Mouse (Mus musculus): Measurements from ENCODE around the gene Plpp3. TPM values are rescaled to one million over a fixed set of nuclear protein-coding genes. Genes with fewer than 3 reads are reported as not detected.

The Plpp3 gene
- polyA plus RNA-seq (2014; fragmentation: Nextera tagmentation; extraction: Ambion mirVana), result 76.1 and 81.8 TPM in 2 replicates

GRCm38 (mm10) chr4:105157276-105158168 lies at the start of gene Plpp3:
Gene Plpp3 (plus strand): TSS chr4:105157347.
- WGBS, result 0% methylated on average over 77 of the region's 77 CpGs

DNA sequence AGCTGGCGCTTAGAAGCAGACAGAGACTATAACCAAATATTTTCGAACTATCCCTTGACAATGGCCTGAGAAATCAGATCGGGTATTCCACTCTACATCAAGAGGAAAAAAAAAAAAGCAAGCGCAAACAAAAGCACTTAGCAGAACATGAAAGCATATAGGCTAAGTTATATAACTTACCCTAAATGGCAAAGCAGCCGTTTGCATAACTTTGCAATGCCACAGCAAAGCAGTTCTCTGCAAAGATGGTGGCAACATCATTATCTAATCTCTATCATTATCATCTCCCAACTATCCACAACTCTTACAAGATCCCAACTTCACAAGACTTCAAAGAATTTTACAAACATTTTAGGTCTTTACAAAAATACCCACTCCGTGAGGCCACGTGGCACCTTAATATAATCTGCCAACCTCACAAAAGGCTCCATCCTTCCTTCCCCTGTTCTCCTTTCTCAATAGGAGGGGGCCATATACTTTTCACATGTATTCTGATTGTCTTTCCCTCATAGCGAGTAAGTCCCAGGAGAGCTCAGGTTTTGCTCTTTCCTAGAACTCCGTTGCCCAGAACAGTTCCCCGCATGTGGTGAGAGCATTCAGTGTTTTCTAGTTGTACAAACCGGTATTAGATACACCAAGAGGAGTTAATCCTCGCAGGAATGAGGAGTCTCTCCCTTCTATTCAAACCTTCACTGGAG lies 49.1 kb upstream of the Plpp3 start:
- Histone ChIP-seq H3K27ac (replicated peaks; ENCODE audit: low read depth, low read length) (no peak overlapping the region), H3K9ac (ENCODE audit: low read length) (no peak overlapping the region), H3K4me1 (ENCODE audit: control insufficient read depth, insufficient read depth, low read length) (peaks cover 4% of the 10 kb centered on the region; the same call in 1 of the 2 replicates), H3K9me3 (ENCODE audit: control insufficient read depth, low read length) (no peaks in the 10 kb centered on the region), H3K27me3 (ENCODE audit: control insufficient read depth, insufficient read depth, low read length) (peaks cover 6% of the 10 kb centered on the region), H3K36me3 (ENCODE audit: control insufficient read depth, insufficient read depth, low read length) (no peaks in the 10 kb centered on the region), H3K4me3 (ENCODE audit: low read depth, low read length) (no peak overlapping the region), H3K4me2 (ENCODE audit: low read depth, severe bottlenecking) (no peak overlapping the region)
- 68% methylated on average over 12 of the region's 12 CpGs for WGBS
- no peak for DNase-seq (ENCODE audit: low spot score)
- ATAC-seq (ENCODE audit: insufficient number of reproducible peaks, low FRiP score, low TSS enrichment, low read depth), result no peak

More at GRCm38 (mm10) chr4:105157276-105158168, at the start of gene Plpp3:
- peak; percentile 92 for DNase-seq (ENCODE audit: low spot score)
- peak within 1 kb of the TSS; percentile 98 for H3K9ac ChIP-seq (ENCODE audit: low read length)
- H3K27me3 ChIP-seq (ENCODE audit: control insufficient read depth, insufficient read depth, low read length), result no peaks in the 10 kb centered on the region
- H3K36me3 ChIP-seq (ENCODE audit: control insufficient read depth, insufficient read depth, low read length), result no peaks in the 10 kb centered on the region
- H3K4me3 ChIP-seq (ENCODE audit: low read depth, low read length), result peak within 1 kb of the TSS; percentile 99
- peak within 1 kb of the TSS; percentile 79 for H3K4me2 ChIP-seq (ENCODE audit: low read depth, severe bottlenecking)
- peaks cover 19% of the 10 kb centered on the region; the same call in 1 of the 2 replicates for H3K4me1 ChIP-seq (ENCODE audit: control insufficient read depth, insufficient read depth, low read length)
- H3K27ac ChIP-seq (replicated peaks; ENCODE audit: low read depth, low read length), result peak within 1 kb of the TSS; percentile 99
- peak; percentile 88 for ATAC-seq (ENCODE audit: insufficient number of reproducible peaks, low FRiP score, low TSS enrichment, low read depth)
- H3K9me3 ChIP-seq (ENCODE audit: control insufficient read depth, low read length), result no peaks in the 10 kb centered on the region

- peaks cover 6% of the 10 kb centered on the region for H3K27me3 ChIP-seq (ENCODE audit: control insufficient read depth, insufficient read depth, low read length)
- DNase-seq (ENCODE audit: low spot score) (no peak), ATAC-seq (ENCODE audit: insufficient number of reproducible peaks, low FRiP score, low TSS enrichment, low read depth) (no peak)
- no peaks in the 10 kb centered on the region for H3K36me3 ChIP-seq (ENCODE audit: control insufficient read depth, insufficient read depth, low read length)
- H3K4me3 ChIP-seq (ENCODE audit: low read depth, low read length), result peak overlapping the region; percentile 60
- peak overlapping the region; percentile 98; the same call in 1 of the 2 replicates for H3K4me2 ChIP-seq (ENCODE audit: low read depth, severe bottlenecking)
- 27% methylated on average over 5 of the region's 5 CpGs for WGBS
- H3K9me3 ChIP-seq (ENCODE audit: control insufficient read depth, low read length), result no peaks in the 10 kb centered on the region
- no peak overlapping the region for H3K9ac ChIP-seq (ENCODE audit: low read length)
- H3K4me1 ChIP-seq (ENCODE audit: control insufficient read depth, insufficient read depth, low read length), result peaks cover 4% of the 10 kb centered on the region; the same call in 1 of the 2 replicates
- no peak overlapping the region for H3K27ac ChIP-seq (replicated peaks; ENCODE audit: low read depth, low read length)
Observed at GRCm38 (mm10) chr4:105108641-105109198, 48.4 kb upstream of the Plpp3 start.

- peak within 1 kb of the TSS; percentile 75 for H3K9ac ChIP-seq (ENCODE audit: low read length)
- H3K27me3 ChIP-seq (ENCODE audit: control insufficient read depth, insufficient read depth, low read length), result peaks cover 6% of the 10 kb centered on the region
- H3K4me1 ChIP-seq (ENCODE audit: control insufficient read depth, insufficient read depth, low read length), result peaks cover 4% of the 10 kb centered on the region; the same call in 1 of the 2 replicates
- peak within 1 kb of the TSS; percentile 98 for H3K4me2 ChIP-seq (ENCODE audit: low read depth, severe bottlenecking)
- no peaks in the 10 kb centered on the region for H3K36me3 ChIP-seq (ENCODE audit: control insufficient read depth, insufficient read depth, low read length)
- no peak within 1 kb of the TSS for H3K27ac ChIP-seq (replicated peaks; ENCODE audit: low read depth, low read length)
- H3K9me3 ChIP-seq (ENCODE audit: control insufficient read depth, low read length), result no peaks in the 10 kb centered on the region
- peak within 1 kb of the TSS; percentile 60 for H3K4me3 ChIP-seq (ENCODE audit: low read depth, low read length)
- DNase-seq (ENCODE audit: low spot score) (peak; percentile 38), ATAC-seq (ENCODE audit: insufficient number of reproducible peaks, low FRiP score, low TSS enrichment, low read depth) (peak; percentile 81; the same call in 1 of the 2 replicates)
- WGBS, result 1% methylated on average over 79 of the region's 80 CpGs
Observed at GRCm38 (mm10) chr4:105109199-105109989, 47.8 kb upstream of the Plpp3 start, which contains the start of gene Prkaa2. Gene Prkaa2 (minus strand): TSS chr4:105109890.

DNA sequence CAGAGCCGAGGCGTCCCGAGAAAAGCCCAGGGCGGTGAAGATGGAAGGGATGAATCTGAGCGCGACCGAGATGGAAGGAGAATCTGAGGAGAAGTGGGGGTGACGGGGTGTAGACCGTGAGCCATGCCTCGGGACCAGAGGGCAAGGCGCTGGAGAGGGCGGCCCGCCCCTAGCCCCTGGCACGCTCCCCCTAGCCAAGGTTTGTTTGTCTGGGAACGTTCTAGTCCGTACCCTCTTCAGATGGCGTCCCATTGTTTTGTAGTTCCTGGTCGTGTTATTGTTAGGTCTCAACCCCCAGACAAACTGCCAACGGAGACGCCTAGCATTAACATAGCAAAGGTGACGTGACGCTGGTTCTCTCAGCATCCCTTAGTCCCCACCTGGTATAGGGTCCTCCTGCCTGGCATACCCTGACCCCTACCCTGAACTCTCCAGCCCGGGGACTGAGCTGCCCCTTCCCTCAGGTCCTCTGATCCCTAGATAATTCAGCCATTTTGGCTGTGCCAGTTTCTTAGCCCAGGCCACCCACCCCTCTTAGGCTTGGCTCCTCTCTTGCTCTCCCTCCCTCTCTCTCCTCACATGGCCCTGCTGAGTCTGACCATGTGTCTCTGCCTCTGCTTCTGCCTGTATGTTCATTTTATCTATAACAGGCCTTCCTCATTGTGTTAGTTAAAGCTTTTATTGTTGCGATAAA lies 47.0 kb upstream of the Plpp3 start:
- H3K4me3 ChIP-seq (ENCODE audit: low read depth, low read length), result peak overlapping the region; percentile 60
- DNase-seq (ENCODE audit: low spot score), result peak; percentile 76
- peak; percentile 83 for ATAC-seq (ENCODE audit: insufficient number of reproducible peaks, low FRiP score, low TSS enrichment, low read depth)
- no peaks in the 10 kb centered on the region for H3K9me3 ChIP-seq (ENCODE audit: control insufficient read depth, low read length)
- H3K27ac ChIP-seq (replicated peaks; ENCODE audit: low read depth, low read length), result no peak overlapping the region
- WGBS, result 3% methylated on average over 24 of the region's 24 CpGs
- H3K4me2 ChIP-seq (ENCODE audit: low read depth, severe bottlenecking), result peak overlapping the region; percentile 98
- peak overlapping the region; percentile 75 for H3K9ac ChIP-seq (ENCODE audit: low read length)
- H3K27me3 ChIP-seq (ENCODE audit: control insufficient read depth, insufficient read depth, low read length), result peaks cover 6% of the 10 kb centered on the region
- H3K4me1 ChIP-seq (ENCODE audit: control insufficient read depth, insufficient read depth, low read length), result peaks cover 4% of the 10 kb centered on the region; the same call in 1 of the 2 replicates
- H3K36me3 ChIP-seq (ENCODE audit: control insufficient read depth, insufficient read depth, low read length), result no peaks in the 10 kb centered on the region

GRCm38 (mm10) chr4:105110684-105111035 lies 46.5 kb upstream of the Plpp3 start:
- Histone ChIP-seq H3K9ac (ENCODE audit: low read length) (no peak overlapping the region), H3K4me3 (ENCODE audit: low read depth, low read length) (no peak overlapping the region), H3K27ac (replicated peaks; ENCODE audit: low read depth, low read length) (no peak overlapping the region), H3K9me3 (ENCODE audit: control insufficient read depth, low read length) (no peaks in the 10 kb centered on the region), H3K36me3 (ENCODE audit: control insufficient read depth, insufficient read depth, low read length) (no peaks in the 10 kb centered on the region), H3K4me1 (ENCODE audit: control insufficient read depth, insufficient read depth, low read length) (peaks cover 4% of the 10 kb centered on the region; the same call in 1 of the 2 replicates), H3K4me2 (ENCODE audit: low read depth, severe bottlenecking) (peak overlapping the region; percentile 98), H3K27me3 (ENCODE audit: control insufficient read depth, insufficient read depth, low read length) (peaks cover 6% of the 10 kb centered on the region)
- ATAC-seq (ENCODE audit: insufficient number of reproducible peaks, low FRiP score, low TSS enrichment, low read depth), result no peak
- WGBS, result 54% methylated on average over 4 of the region's 4 CpGs
- no peak for DNase-seq (ENCODE audit: low spot score)

- H3K9ac ChIP-seq (ENCODE audit: low read length), result no peak overlapping the region
- 90% methylated on average over 11 of the region's 11 CpGs for WGBS
Observed at GRCm38 (mm10) chr4:105111770-105112169, 45.4 kb upstream of the Plpp3 start.

More at GRCm38 (mm10) chr4:105111770-105112169, 45.4 kb upstream of the Plpp3 start:
- Histone ChIP-seq H3K9me3 (ENCODE audit: control insufficient read depth, low read length) (no peaks in the 10 kb centered on the region), H3K4me3 (ENCODE audit: low read depth, low read length) (no peak overlapping the region), H3K4me2 (ENCODE audit: low read depth, severe bottlenecking) (no peak overlapping the region), H3K4me1 (ENCODE audit: control insufficient read depth, insufficient read depth, low read length) (peaks cover 4% of the 10 kb centered on the region; the same call in 1 of the 2 replicates), H3K27ac (replicated peaks; ENCODE audit: low read depth, low read length) (no peak overlapping the region), H3K27me3 (ENCODE audit: control insufficient read depth, insufficient read depth, low read length) (peaks cover 6% of the 10 kb centered on the region), H3K36me3 (ENCODE audit: control insufficient read depth, insufficient read depth, low read length) (no peaks in the 10 kb centered on the region)
- ATAC-seq (ENCODE audit: insufficient number of reproducible peaks, low FRiP score, low TSS enrichment, low read depth) (no peak), DNase-seq (ENCODE audit: low spot score) (no peak)

Measured in limb, embryonic 11.5 days (tissue).